Mouse (Mus musculus): ENCODE measurements around the gene Icam1. TPM values are rescaled to one million over a fixed set of nuclear protein-coding genes. Genes with fewer than 3 reads are reported as not detected.

The Icam1 gene
- polyA plus RNA-seq, 1 experiment, result 0.58 TPM

DNA sequence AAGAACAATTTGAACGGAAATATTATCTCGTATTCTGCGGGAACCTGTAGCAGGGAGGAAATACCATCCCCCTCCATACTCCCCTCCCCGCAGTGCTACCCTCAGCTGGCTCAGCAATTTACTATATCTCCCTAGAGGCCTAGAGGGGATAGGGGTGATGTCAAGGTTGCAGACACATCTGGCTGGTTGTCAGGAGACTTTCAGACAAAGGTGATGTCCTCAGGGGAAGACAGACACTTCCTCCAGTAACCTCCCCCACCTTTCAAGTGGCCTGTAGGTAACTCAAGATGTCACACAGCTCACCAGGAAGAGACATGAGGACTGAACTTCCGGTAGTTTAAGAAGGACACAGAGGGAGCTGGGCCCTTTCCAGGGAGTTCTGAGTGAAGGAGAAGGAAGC, 32.6 kb upstream of the Icam1 start:
- TF ChIP-seq GATA1 (IDR thresholded peaks at IDR 0.05; ENCODE audit: low read length), result no peak

DNA sequence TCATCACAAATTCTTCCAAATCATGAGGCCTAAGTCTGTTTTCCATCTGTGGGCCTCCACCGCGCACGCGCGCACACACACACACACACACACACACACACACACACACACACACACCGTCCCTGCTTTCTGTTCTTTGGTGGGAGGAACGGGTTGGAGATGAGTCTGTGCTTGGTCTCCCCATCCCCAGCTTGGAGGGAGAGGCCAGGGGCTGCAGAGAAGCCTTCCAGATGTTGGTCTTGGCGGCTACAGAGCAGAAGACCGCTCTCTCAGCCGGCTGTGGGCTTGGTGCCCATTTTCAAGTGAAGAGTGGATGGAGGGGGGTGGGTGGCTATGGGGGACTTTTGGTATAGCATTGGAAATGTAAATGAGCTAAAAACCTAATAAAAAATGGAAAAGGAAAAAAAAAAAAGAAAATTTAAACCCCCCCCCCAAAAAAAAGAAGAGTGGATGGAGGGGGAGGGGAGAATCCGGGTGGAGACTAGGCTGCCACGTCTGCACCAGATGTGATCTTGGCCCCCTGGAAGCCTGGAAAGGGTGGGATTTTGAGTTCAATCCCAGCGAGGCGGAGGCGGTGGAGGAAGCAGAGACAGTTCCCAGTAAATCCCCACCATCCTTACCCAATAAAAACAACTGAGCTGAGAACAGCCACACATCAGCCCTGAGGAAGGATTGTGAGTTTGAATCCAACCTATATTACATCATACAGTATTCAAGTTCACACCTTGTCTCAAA, 28.7 kb upstream of the Icam1 start:
- no peak for TF ChIP-seq GATA1 (IDR thresholded peaks at IDR 0.05; ENCODE audit: low read length)

DNA sequence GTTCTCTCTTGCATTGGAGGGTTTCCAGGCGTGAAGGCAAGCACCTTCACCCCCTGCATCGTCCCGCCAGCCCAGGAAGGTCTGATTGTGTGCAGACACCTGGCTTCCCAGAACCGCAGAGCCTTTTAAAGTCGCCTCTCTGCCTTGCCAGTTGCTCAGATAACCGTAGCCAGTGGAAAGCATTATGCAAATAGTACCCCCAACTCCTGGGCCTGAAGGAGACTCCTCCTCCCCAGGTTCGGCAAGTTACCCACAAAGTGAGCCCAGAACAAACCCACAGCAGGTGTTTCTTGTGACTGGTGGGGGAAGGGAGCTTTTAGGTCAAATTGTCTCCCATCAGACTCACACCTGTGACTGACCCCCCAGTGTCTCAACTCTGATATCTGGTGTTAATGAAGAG, 27.8 kb upstream of the Icam1 start:
- no peak for TF ChIP-seq GATA1 (IDR thresholded peaks at IDR 0.05; ENCODE audit: low read length)

DNA sequence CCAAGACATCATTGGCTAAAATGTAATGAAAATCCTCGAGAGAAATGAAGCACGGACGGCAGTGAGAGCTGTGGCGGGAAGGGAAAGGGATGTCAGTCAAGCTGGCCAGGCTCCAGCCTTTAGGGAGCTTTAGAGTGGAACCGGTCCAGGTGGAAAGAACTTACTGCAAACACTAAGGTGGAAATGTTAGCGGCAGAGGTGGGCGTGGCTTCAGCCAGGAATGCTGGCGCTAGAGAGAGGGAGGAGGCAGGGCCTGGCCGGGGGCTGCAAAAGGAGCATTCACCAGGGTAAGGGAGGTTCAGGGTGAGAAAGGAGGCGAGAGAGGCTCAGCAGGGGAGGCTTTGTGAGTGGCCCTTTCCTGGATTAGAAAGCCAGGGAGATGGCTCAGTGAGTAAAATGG, 24.9 kb upstream of the Icam1 start:
- no peak for TF ChIP-seq GATA1 (IDR thresholded peaks at IDR 0.05; ENCODE audit: low read length)

DNA sequence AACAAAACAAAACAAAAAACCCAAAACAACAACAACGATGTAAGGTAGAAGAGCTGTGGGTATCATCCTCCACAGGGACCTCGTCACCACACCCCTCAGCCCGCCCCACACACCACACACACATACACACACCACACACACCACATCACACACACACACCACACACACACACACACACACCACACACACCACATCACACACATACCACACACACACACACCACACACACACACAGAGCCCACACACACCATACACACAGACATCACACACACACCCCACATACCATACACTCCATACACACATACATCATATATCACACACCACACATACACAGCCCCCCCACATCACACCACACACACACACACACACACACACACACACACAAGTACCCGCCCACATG, 24.2 kb upstream of the Icam1 start:
- no peak for TF ChIP-seq GATA1 (IDR thresholded peaks at IDR 0.05; ENCODE audit: low read length)

DNA sequence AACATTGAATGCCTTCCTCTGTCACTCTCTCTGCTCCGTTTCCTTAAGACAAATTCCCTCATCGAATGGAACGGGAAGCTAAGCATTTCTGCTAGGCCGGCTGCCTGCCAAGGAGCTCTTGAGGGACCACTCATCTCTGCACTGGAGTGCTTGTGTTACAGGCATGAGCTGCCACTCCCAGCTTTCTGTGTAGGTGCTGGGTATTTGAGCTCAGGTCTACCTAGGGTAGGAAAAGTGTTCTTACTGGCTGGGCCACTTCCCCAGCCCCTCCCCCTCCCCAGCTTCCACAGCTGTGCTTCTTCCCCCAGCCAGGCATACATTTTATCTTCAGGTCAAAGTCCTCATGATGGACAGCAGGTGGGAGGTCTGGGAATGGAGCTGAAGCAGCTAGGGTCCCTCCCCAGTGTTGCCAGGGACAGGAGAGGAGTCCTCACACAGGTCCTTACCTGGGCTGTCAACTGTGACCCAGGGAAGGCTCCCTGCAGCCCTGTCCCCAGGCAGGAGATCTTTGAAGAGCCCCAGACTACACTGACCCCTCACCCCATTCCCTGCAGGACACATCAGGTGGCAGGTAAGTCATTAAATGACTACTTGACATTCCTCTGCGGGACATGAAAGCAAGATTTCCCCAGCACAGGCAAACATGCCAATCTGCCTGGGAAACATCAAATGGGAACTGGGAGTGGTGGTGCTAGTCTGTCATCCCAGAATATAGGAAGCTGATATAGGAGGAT, 22.5 kb upstream of the Icam1 start:
- TF ChIP-seq GATA1 (IDR thresholded peaks at IDR 0.05; ENCODE audit: low read length), result no peak

DNA sequence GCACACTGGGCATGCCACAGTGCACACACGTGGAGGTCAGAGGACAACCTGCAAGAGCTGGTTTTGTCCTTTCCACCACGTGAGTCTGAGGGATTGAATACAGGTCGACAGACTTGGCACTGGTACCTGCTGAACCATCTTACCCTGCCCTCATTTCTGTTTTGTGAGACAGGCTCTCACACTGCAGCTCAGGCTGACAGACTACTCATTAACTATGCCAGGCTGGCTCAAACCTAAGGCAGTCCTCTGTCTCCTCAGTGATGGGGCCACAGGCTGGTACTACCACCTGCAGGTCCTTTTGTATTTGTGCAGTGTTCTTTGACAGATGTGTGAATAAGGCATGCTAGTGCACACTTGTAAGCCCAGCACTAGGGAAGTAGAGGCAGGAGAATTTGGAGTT, 20.7 kb upstream of the Icam1 start:
- TF ChIP-seq GATA1 (IDR thresholded peaks at IDR 0.05; ENCODE audit: low read length), result no peak

DNA sequence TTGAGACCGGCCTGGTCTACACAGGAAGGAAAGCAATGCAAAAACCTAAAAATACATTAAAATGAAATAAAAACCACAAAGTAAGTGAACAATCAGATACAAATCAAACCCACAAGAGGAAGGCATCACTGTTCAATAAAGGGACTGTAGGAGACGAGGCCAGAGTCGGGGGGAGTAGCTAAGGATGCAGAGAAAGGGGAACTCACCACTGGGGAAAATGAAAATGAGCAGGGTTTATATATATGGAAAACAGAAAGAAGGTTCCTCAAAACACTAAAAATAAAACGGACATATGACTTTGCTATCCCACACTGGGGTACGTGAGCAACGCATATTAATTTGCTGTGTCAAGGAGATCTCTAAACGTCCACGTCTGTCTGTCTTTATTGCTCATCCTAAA, 18.7 kb upstream of the Icam1 start:
- TF ChIP-seq GATA1 (IDR thresholded peaks at IDR 0.05; ENCODE audit: low read length), result no peak

DNA sequence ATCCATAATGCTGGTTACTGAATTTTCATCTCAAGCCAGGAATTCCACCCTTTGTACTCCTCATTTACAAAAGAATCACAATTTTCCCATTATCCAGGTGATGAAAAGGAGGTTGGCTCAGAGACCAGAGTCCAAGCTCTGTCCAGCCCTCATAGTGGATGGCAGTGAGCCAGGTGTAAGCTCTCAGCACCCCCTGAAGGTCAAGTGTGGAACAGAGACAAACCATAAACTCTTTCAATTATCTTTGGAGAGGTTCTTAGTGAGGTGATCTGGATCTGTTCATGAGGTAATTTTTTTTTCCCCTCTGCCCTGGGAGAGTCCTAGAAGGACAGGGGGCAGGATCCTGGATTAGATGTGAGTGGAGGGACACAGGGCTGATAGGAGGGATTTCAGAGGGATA, 15.0 kb upstream of the Icam1 start:
- no peak for TF ChIP-seq GATA1 (IDR thresholded peaks at IDR 0.05; ENCODE audit: low read length)

DNA sequence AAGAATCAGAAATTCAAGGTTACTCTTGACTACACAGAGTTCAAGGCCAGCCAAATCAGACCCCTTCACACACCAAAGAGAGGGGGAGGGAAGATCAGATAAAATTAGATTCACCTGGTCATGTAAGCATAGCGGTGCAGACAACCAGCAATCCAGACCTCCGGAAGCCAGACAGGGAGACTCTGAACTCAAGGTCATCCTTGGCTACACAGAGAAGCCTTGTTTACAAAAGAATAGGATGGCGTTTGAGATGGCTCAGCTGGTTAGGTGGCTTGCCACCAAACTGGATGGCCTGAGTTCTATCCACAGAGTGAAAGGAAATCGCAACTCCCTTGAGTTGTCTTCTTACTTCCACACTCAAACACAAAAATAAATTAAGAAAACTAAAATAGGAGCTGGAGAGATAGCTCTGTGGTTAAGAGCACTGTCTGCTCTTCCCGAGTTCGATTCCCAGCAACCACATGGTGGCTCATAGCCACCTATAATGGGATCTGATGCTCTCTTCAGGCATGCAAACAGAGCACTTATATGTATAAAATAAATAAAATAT, 14.1 kb upstream of the Icam1 start:
- TF ChIP-seq GATA1 (IDR thresholded peaks at IDR 0.05; ENCODE audit: low read length), result no peak

DNA sequence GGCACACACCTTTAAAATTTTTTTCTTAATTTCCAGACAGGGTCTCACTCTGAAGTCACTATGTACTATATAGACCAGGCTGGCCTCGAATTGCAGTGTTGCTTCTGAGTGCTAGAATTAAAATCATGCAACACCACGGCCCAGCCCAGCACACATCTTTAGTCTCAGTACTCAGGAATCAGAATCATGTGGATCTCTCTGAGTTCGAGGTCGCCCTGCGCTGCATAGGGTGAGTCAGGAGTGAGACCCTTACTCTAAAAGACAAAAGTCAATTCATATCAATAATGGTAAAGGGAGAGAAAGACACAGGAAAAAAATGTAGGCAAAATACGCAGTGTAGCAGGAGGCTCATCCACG, 13.5 kb upstream of the Icam1 start:
- no peak for TF ChIP-seq GATA1 (IDR thresholded peaks at IDR 0.05; ENCODE audit: low read length)

DNA sequence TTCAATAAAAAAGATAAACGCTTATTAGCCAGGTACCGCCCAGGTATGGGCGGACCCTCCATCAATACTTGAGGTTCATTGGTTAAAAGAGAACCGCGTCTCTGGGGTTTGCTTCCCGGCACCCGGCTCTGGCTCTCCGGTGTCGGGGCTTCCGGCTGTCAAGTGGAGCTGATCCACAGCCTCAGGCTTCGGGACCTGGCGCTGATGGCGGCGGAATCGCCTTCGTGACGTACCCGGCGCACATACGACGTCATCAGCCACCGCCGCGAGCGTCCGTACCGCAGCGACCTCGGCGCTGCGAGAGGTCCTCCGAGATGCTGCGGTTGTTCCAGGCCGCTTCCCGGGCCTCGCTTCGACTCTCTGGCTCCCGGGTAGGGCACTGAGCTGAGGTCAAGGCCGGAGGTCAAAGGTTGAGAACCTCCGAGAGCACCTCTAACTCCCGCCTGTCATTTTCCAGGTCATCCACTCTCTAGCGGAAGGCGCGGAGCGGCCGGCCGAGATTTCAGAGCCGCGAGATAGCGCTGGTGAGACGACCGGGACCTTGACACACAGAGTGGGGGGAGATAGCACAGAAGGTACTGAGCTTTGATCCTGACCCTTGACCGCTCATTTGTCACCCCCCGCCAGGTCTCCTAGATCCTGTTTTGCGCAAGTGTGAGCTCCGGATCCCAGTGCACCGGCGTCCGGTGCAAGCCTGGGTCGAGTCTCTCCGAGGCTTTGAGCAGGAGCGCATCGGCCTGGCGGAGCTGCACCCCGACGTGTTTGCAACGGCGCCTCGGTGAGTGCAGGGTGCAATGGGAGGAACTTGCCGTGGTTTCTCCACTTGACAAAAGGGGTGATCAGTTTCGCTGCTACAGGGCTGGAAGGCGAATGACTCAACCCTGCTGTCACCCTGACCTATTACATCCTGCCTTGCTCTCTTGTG, 12.9 kb upstream of the Icam1 start, which contains the start of gene Mrpl4:
TSS of gene Mrpl4 (plus strand) at position 112 of the 925 bp plus-strand sequence.
- TF ChIP-seq GATA1 (IDR thresholded peaks at IDR 0.05; ENCODE audit: low read length), result no peak

DNA sequence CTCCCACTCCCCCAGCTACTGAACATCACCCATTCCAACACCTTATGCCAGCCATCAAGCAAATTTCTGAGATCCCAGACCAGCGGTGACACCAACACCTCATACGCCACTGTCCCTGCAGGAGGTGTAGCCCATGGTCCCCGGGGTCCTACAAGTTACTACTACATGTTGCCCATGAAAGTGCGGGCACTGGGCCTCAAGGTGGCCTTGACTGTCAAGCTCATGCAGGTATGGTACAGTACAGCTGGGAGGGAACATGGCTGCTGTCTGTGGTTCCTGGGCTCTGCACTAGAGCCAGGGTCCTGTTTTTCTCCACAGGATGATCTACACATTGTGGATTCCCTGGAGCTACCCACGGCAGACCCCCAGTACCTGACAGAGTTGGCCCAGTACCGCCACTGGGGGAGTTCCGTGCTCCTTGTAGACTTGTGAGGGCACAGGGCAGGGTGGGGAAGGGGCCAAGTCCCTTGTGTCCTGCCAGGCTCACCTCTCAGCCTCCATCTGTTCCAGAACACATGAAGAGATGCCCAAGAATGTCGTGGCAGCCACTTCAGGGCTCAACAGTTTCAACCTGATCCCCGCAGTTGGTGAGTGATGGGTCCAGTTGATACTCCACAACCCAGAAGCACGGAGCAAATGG, 8.4 kb upstream of the Icam1 start:
- no peak for TF ChIP-seq GATA1 (IDR thresholded peaks at IDR 0.05; ENCODE audit: low read length)

DNA sequence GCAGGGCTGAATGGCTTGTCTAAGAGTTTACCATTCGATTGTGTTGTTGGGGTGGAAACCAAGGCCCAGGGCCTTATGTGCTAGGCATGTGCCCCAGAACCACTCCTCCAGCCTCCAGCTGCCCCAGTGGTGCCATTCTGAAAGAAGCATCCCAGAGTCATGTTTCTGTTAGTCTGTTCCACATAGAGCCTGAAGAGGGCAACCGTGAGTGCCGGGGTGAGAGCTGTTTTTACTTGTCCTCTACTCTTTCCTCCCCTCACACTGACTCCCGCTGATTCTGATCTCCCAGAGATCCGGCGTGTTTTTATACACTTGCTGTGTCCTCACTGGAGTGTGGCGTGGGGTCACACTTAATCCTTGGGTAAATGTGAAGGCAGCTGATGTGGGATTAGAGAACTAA, 7.8 kb upstream of the Icam1 start:
- no peak for TF ChIP-seq GATA1 (IDR thresholded peaks at IDR 0.05; ENCODE audit: low read length)

DNA sequence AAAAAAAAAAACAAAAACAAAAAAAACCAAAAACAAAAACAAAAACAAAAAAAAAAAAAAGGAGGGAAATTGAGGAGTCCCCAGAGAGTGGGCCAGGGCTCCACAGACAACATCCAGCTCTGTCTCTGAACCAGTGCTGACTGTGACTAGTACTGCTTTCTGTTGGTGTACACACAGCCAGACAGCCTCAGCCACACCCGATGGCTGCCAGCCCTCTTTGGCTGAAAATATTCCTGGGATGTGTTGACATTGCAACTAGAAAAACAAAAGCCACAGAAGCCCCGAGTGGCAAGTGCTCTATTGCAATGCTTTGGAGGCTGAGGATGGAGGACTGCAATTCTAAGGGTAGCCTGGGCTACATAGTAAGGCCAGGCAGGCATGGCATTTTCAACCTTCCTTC, 5.4 kb upstream of the Icam1 start:
- TF ChIP-seq GATA1 (IDR thresholded peaks at IDR 0.05; ENCODE audit: low read length), result no peak
